Comparison of ENCODE assay signal across 21 mouse cellular contexts in genomic region chr2:34187366-34187765, GRCm38 (mm10).
DNase-seq lines count a peak whose midpoint lies in the region; ATAC-seq lines count a peak whose summit lies in the region.
"Had no signal": no experiment of that assay in that cellular context is flagged by ENCODE, and none has a peak within 500 bp of the region (broad histone marks: within the 10 kb centered on the region; RNA-seq: fewer than 3 reads in every experiment).

No protein-coding gene starts in this region.

- H3K27me3 ChIP-seq in intestine, embryonic 14.5 days (replicated peaks; ENCODE audit: control insufficient read depth, insufficient read depth, low read length) = no peaks in the 10 kb centered on the region
- H3K27me3 ChIP-seq in intestine, embryonic 15.5 days (replicated peaks) = no peaks in the 10 kb centered on the region
- H3K27me3 ChIP-seq: embryonic facial prominence, embryonic 13.5 days; embryonic facial prominence, embryonic 15.5 days; forebrain, embryonic 12.5 days had no signal

- ATAC-seq in intestine, embryonic 14.5 days (replicated peaks; ENCODE audit: low FRiP score, low TSS enrichment, low read depth) = no peak
- no peak for ATAC-seq in intestine, embryonic 15.5 days
- ATAC-seq: forebrain, embryonic 14.5 days; forebrain, embryonic 16.5 days had no signal

- no peaks in the 10 kb centered on the region for H3K36me3 ChIP-seq in intestine, embryonic 14.5 days (ENCODE audit: control insufficient read depth, insufficient read depth, low read length)
- H3K36me3 ChIP-seq in intestine, embryonic 15.5 days = no peaks in the 10 kb centered on the region
- H3K36me3 ChIP-seq: embryonic facial prominence, embryonic 13.5 days; embryonic facial prominence, embryonic 15.5 days; forebrain, embryonic 12.5 days had no signal

- 70% methylated on average over 2 of the region's 2 CpGs for WGBS in intestine, embryonic 14.5 days
- WGBS in intestine, embryonic 15.5 days = 54% methylated on average over 2 of the region's 2 CpGs

- no peak overlapping the region for H3K4me3 ChIP-seq in intestine, embryonic 14.5 days (ENCODE audit: low read depth, low read length)
- H3K4me3 ChIP-seq in intestine, embryonic 15.5 days (replicated peaks) = no peak overlapping the region
- H3K4me3 ChIP-seq: embryonic facial prominence, embryonic 13.5 days; embryonic facial prominence, embryonic 15.5 days; erythroblast, embryonic 14.5 days; forebrain, embryonic 10.5 days; forebrain, embryonic 12.5 days had no signal

- H3K9ac ChIP-seq in intestine, embryonic 14.5 days (ENCODE audit: low read length) = no peak overlapping the region
- H3K9ac ChIP-seq in intestine, embryonic 15.5 days = no peak overlapping the region
- H3K9ac ChIP-seq: embryonic facial prominence, embryonic 13.5 days; embryonic facial prominence, embryonic 15.5 days; forebrain, embryonic 12.5 days had no signal

- DNase-seq in intestine, embryonic 14.5 days (ENCODE audit: low spot score) = peak; percentile 3
- peak; percentile 4 for DNase-seq in lung, postnatal 36 days
- DNase-seq in lung, postnatal 14 days = no peak
- DNase-seq: adrenal gland, adult 2 months; adrenal gland, postnatal 10 days; adrenal gland, postnatal 25 days; cerebellum, adult 11 months; cerebellum, adult 18-20 months; cerebellum, adult 8-10 months; cerebellum, adult 9-11 months; cerebellum, postnatal 14 days; cerebellum, postnatal 36 days; embryo, embryonic 11 days had no signal

- H3K27ac ChIP-seq in intestine, embryonic 14.5 days (ENCODE audit: low read depth) = no peak overlapping the region
- H3K27ac ChIP-seq in intestine, embryonic 15.5 days = no peak overlapping the region
- H3K27ac ChIP-seq: embryonic facial prominence, embryonic 13.5 days; embryonic facial prominence, embryonic 15.5 days; forebrain, embryonic 10.5 days; forebrain, embryonic 12.5 days had no signal

- no peaks in the 10 kb centered on the region for H3K9me3 ChIP-seq in intestine, embryonic 14.5 days (ENCODE audit: control insufficient read depth, low read length)
- H3K9me3 ChIP-seq in intestine, embryonic 15.5 days = no peaks in the 10 kb centered on the region
- H3K9me3 ChIP-seq: embryonic facial prominence, embryonic 13.5 days; embryonic facial prominence, embryonic 15.5 days; forebrain, embryonic 10.5 days; forebrain, embryonic 12.5 days had no signal

- no peaks in the 10 kb centered on the region for H3K4me1 ChIP-seq in intestine, embryonic 14.5 days (replicated peaks; ENCODE audit: control insufficient read depth, insufficient read depth, low read length)
- H3K4me1 ChIP-seq in intestine, embryonic 15.5 days (replicated peaks) = no peaks in the 10 kb centered on the region
- H3K4me1 ChIP-seq: embryonic facial prominence, embryonic 13.5 days; embryonic facial prominence, embryonic 15.5 days had no signal

- H3K4me2 ChIP-seq in intestine, embryonic 14.5 days (ENCODE audit: low read length) = no peak overlapping the region
- H3K4me2 ChIP-seq in intestine, embryonic 15.5 days (replicated peaks) = no peak overlapping the region
- H3K4me2 ChIP-seq: embryonic facial prominence, embryonic 13.5 days; embryonic facial prominence, embryonic 15.5 days; forebrain, embryonic 12.5 days had no signal
